Mouse (Mus musculus): ENCODE measurements around the gene Rhbg. TPM values are rescaled to one million over a fixed set of nuclear protein-coding genes. Genes with fewer than 3 reads are reported as not detected.

Rhbg gene
- polyA plus RNA-seq, 1 experiment = 0.45 TPM

DNA sequence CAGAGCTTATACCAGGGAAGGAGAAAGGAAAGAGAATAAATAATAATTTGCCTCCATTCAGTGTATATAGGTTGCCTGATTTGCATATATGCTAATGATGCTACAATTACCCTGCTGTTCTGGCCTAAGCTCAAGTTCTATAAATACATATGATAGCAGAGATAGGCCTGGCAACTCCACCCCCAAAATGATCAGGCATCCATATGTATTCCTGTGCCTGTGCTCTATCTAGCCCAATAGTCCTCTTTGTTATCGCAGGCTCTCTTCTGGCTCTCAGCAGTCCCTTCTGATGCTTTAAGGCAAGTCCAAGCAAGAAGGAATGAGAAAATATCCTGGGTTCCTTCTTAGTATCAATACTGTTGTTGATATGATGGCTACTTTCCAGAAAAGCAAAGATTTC lies 49.8 kb downstream of the Rhbg start:
- DNase-seq (ENCODE audit: low read depth) = peak; percentile 95
- no peak for TF ChIP-seq CTCF (IDR thresholded peaks at IDR 0.05; ENCODE audit: borderline replicate concordance, extremely low read depth, insufficient read depth, insufficient read length)
- TF ChIP-seq POLR2A (IDR thresholded peaks at IDR 0.05; ENCODE audit: borderline replicate concordance, extremely low read depth, insufficient read depth, insufficient read length, poor library complexity, severe bottlenecking) = no peak

GRCm38 (mm10) chr3:88203999-88204700 lies 50.4 kb downstream of the Rhbg start:
- DNase-seq (ENCODE audit: low read depth) = no peak
- TF ChIP-seq POLR2A (IDR thresholded peaks at IDR 0.05; ENCODE audit: borderline replicate concordance, extremely low read depth, insufficient read depth, insufficient read length, poor library complexity, severe bottlenecking) (no peak), CTCF (IDR thresholded peaks at IDR 0.05; ENCODE audit: borderline replicate concordance, extremely low read depth, insufficient read depth, insufficient read length) (no peak)

DNA sequence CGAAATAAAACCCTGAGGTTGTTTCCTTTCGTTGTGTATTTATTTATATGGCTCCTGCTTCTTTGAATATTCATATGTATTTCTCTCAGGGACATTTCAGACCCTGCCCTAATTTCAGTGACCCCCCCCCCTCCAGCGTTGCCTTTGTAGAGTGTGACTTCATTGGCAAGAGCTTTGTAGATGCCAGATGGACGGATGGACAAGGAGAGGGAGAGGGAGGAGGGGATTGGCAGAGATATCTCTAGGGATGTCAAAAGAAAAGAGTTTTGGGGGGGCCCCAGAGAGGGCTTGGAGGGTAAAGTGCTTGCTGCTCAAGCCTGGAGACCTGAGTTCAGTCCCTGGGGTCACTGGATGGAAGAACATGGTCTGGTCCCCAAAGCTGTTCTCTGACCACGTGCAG lies 51.1 kb downstream of the Rhbg start:
- TF ChIP-seq POLR2A (IDR thresholded peaks at IDR 0.05; ENCODE audit: borderline replicate concordance, extremely low read depth, insufficient read depth, insufficient read length, poor library complexity, severe bottlenecking) (no peak), CTCF (IDR thresholded peaks at IDR 0.05; ENCODE audit: borderline replicate concordance, extremely low read depth, insufficient read depth, insufficient read length) (no peak)

GRCm38 (mm10) chr3:88202986-88203385 lies 51.5 kb downstream of the Rhbg start:
- TF ChIP-seq POLR2A (IDR thresholded peaks at IDR 0.05; ENCODE audit: borderline replicate concordance, extremely low read depth, insufficient read depth, insufficient read length, poor library complexity, severe bottlenecking) (no peak), CTCF (IDR thresholded peaks at IDR 0.05; ENCODE audit: borderline replicate concordance, extremely low read depth, insufficient read depth, insufficient read length) (no peak)
- peak; percentile 51 for DNase-seq (ENCODE audit: low read depth)

More for the DNA sequence above, 51.1 kb downstream of the Rhbg start:
- peak; percentile 81 for DNase-seq (ENCODE audit: low read depth)

DNA sequence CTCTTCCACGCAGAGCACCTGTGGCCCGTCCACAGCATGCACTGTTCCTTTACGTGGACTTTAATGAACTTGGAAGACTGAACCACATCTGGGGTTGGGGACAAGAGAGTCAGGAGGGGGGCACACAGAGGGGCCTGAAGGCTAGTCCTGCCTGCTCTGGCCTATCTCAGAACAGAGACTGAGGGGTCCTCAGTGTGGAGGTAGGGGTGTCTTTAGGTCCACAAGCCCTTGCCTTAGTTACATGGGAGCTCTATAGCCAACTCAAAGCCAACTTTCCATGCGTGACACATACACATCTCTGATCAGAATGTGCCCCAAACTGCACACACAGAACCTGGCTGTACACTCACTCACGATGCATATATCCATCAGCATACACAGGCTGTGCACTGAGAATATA lies 52.9 kb downstream of the Rhbg start:
- DNase-seq (ENCODE audit: low read depth) = peak; percentile 51
- TF ChIP-seq CTCF (IDR thresholded peaks at IDR 0.05; ENCODE audit: borderline replicate concordance, extremely low read depth, insufficient read depth, insufficient read length) = no peak
- TF ChIP-seq POLR2A (IDR thresholded peaks at IDR 0.05; ENCODE audit: borderline replicate concordance, extremely low read depth, insufficient read depth, insufficient read length, poor library complexity, severe bottlenecking) = no peak

DNA sequence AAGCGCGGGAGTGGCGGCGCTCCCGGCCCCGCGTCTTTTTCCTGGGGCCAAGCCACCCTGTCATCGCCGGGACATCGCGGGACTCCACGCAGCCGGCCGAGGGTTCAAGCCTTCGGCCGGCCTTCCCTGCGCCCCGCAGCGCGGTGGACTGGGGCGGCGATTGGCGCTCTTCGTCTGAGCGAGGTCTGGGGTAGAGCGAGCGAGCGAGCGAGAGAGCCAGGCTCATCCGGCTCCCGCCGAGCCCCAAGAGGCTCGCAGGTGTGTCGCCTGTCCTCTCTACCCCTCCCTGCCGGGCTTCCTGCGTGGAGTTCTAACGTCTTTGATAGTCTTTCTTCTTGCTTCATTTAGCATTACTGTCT lies 53.6 kb downstream of the Rhbg start:
- TF ChIP-seq POLR2A (IDR thresholded peaks at IDR 0.05; ENCODE audit: borderline replicate concordance, extremely low read depth, insufficient read depth, insufficient read length, poor library complexity, severe bottlenecking) = no peak
- TF ChIP-seq CTCF (IDR thresholded peaks at IDR 0.05; ENCODE audit: borderline replicate concordance, extremely low read depth, insufficient read depth, insufficient read length) = no peak
- peak; percentile 49 for DNase-seq (ENCODE audit: low read depth)

DNA sequence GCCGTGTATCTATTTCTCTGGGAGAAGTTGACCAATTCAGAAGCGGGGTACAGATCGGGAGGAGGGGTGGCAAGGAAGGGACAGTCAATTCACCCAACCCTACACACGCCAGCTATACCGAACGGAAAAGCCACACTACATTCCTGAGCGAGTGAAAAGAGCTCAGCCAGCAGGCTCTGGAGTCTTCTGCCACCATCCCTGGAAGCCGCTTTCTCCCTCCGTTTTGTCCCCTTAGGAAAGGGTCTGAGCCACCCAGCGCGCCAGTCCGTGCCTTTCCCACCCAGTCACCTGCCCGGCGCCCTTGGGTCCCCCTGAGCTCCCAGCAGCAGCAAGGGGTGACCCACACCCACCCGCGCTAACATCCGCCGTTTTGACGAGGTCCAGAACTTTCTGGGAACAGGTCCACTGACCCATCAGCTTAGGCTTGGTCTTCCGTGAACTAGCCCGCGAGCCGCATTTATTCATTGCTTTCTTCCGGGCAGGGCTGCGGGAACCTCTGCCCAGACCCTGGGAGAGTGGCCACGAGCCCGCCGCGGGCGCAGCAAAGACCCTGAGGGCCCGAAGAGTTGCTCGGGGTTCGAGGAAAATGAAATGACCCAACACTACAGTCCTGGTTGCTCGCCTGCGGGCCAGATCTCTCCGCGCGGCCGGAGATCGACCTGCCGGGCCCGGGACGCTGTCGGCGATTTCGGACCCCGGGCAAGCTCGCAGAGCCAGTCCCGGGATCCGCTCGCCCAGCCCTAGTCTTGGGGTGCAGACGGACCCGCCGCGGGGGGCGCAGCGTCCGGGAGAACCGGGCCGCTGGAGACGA lies 54.1 kb downstream of the Rhbg start:
- TF ChIP-seq POLR2A (IDR thresholded peaks at IDR 0.05; ENCODE audit: borderline replicate concordance, extremely low read depth, insufficient read depth, insufficient read length, poor library complexity, severe bottlenecking) (no peak), CTCF (IDR thresholded peaks at IDR 0.05; ENCODE audit: borderline replicate concordance, extremely low read depth, insufficient read depth, insufficient read length) (no peak)

DNA sequence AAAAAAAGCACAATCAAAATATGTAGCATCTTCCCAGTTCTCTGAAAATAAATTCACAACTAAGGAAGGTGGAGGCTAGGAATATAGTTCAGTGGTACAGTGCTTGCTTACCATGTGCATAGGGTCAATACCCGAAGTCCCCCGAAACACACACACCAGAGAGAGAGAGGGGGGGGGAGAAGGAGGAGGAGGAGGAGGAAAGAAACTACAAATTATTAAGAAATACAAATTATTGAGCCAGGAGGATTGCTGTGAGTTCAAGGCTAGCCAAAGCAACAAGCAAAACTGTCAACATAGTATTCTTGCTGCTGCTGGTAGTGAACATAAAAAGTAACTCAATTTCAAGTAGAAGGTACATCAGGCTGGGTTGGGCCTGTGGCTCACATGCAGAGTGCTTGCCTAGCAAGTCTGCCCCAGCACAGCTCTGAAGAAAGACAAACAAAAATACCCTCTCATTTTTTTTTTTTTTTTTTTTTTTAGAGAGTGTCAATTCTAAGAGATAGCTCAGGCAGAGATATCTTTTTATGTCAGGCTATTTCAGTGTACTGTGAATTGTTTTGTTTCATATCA lies 54.9 kb downstream of the Rhbg start:
- TF ChIP-seq CTCF (IDR thresholded peaks at IDR 0.05; ENCODE audit: borderline replicate concordance, extremely low read depth, insufficient read depth, insufficient read length) (no peak), POLR2A (IDR thresholded peaks at IDR 0.05; ENCODE audit: borderline replicate concordance, extremely low read depth, insufficient read depth, insufficient read length, poor library complexity, severe bottlenecking) (no peak)
- DNase-seq (ENCODE audit: low read depth) = peak; percentile 71

More for the DNA sequence above, 54.1 kb downstream of the Rhbg start:
- peak; percentile 68 for DNase-seq (ENCODE audit: low read depth)

DNA sequence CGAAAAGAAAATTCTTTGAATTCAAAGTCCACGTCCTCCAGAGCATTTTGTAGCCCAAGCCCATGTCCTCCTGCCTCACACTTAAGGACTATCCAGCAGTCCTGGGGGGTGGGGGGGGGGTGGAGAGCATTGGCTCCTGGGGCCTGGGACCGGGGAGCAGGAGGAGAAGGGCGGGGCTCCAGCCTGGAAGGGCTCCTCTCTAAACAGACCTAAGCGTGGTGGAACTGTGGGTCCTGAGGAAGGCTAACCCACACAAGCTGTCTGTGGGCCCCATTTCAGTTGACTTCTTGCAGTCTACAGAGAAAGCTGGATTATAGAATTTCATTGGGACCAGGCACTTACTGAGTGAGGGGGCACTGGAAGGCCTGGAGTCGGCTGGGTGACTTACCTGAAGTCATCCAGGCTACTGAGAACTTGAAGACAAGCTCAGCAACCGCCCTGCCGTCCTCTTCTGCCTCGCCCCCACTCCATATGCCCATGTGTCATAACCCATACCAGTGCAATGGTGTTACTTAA lies 55.9 kb downstream of the Rhbg start:
- peak; percentile 65 for DNase-seq (ENCODE audit: low read depth)
- TF ChIP-seq POLR2A (IDR thresholded peaks at IDR 0.05; ENCODE audit: borderline replicate concordance, extremely low read depth, insufficient read depth, insufficient read length, poor library complexity, severe bottlenecking) (no peak), CTCF (IDR thresholded peaks at IDR 0.05; ENCODE audit: borderline replicate concordance, extremely low read depth, insufficient read depth, insufficient read length) (no peak)

DNA sequence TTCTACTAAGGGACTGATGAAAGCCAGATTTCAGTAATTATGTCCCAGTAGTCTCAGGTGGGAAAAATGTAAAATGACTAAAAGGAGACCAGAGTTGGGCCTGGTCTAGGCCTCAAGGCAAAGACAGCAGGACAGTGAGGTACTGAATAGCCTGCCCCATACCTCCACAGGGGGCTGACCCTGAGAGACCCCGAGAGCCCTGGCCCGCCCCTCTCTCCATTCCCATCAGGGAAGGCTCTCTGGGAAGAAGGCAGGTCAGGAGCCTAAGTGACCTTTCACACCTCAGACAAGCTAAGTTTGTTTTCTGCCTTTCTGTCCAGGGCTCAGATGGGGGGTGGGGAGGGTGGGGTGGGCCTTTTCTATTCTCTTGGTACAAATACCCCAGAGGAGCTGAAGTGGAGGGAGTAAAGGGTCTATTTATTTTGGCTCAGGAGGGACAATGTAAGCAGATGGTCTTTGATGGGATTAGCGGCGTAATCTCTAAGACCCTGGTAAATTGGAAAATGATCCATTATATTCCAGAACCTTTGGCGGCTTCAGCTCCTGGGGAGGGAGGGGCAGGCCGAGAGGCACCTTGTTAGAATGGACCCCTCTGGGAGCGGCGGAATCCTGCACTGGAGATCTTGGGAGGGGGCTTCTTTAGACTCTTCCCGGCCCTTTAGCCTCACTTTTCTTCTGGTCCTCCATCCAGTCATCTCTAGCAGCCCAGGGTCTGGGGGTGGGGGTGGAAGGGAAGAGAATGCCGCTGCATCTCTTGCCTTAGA lies 56.6 kb downstream of the Rhbg start:
- DNase-seq (ENCODE audit: low read depth) = peak; percentile 85
- TF ChIP-seq CTCF (IDR thresholded peaks at IDR 0.05; ENCODE audit: borderline replicate concordance, extremely low read depth, insufficient read depth, insufficient read length) (no peak), POLR2A (IDR thresholded peaks at IDR 0.05; ENCODE audit: borderline replicate concordance, extremely low read depth, insufficient read depth, insufficient read length, poor library complexity, severe bottlenecking) (no peak)

Other genes with a start within 250 kb of the Rhbg start
- 0.68 and 1.6 TPM in 2 replicates for gene Hapln2, start 227.1 kb downstream of the Rhbg start, polyA plus RNA-seq (2012; rRNA removed)
- 8.3 and 15.6 TPM in 2 replicates for gene Gpatch4, start 211.6 kb downstream of the Rhbg start, polyA plus RNA-seq (2012; rRNA removed)
- gene Naxe, start 196.2 kb downstream of the Rhbg start, polyA plus RNA-seq (2012; rRNA removed) = 87.8 and 101 TPM in 2 replicates
- not detected in 2 replicates for gene Ttc24, start 176.4 kb downstream of the Rhbg start, polyA plus RNA-seq (2012; rRNA removed)
- gene Iqgap3, start 172.7 kb downstream of the Rhbg start, polyA plus RNA-seq (2012; rRNA removed) = 10.1 and 17.2 TPM in 2 replicates
- gene Mef2d, start 112.3 kb downstream of the Rhbg start, polyA plus RNA-seq (2012; rRNA removed) = 46.2 and 54.8 TPM in 2 replicates
- 0.11 TPM in 1 of 2 replicates, not detected in the other for gene Gm38392, start 32.5 kb upstream of the Rhbg start, polyA plus RNA-seq (2012; rRNA removed)
- 3.0 and 3.6 TPM in 2 replicates for gene Tsacc, start 42.3 kb upstream of the Rhbg start, polyA plus RNA-seq (2012; rRNA removed)
- 337 and 373 TPM in 2 replicates for gene Cct3, start 42.4 kb upstream of the Rhbg start, polyA plus RNA-seq (2012; rRNA removed)
- gene Glmp, start 70.3 kb upstream of the Rhbg start, polyA plus RNA-seq (2012; rRNA removed) = 65.4 and 74.5 TPM in 2 replicates
- gene Tmem79, start 81.4 kb upstream of the Rhbg start, polyA plus RNA-seq (2012; rRNA removed) = 1.7 and 1.8 TPM in 2 replicates
- gene Smg5, start 81.6 kb upstream of the Rhbg start, polyA plus RNA-seq (2012; rRNA removed) = 108 and 120 TPM in 2 replicates
- gene Paqr6, start 109.9 kb upstream of the Rhbg start, polyA plus RNA-seq (2012; rRNA removed) = 1.7 and 2.4 TPM in 2 replicates
- 0.08 and 0.28 TPM in 2 replicates for gene Bglap3, start 118.0 kb upstream of the Rhbg start, polyA plus RNA-seq (2012; rRNA removed)
- gene Bglap2, start 124.0 kb upstream of the Rhbg start, polyA plus RNA-seq (2012; rRNA removed) = 1.2 TPM in 1 of 2 replicates, not detected in the other
- 0.30 and 0.63 TPM in 2 replicates for gene Bglap, start 129.8 kb upstream of the Rhbg start, polyA plus RNA-seq (2012; rRNA removed)
- gene Pmf1, start 155.6 kb upstream of the Rhbg start, polyA plus RNA-seq (2012; rRNA removed) = 35.5 and 60.7 TPM in 2 replicates
- gene Slc25a44, start 170.4 kb upstream of the Rhbg start, polyA plus RNA-seq (2012; rRNA removed) = 39.6 and 41.6 TPM in 2 replicates
- gene Sema4a, start 206.5 kb upstream of the Rhbg start, polyA plus RNA-seq (2012; rRNA removed) = 57.1 and 57.6 TPM in 2 replicates